Mouse (Mus musculus) MEL (cell line): ENCODE measurements around the gene Lrrc4. TPM values are rescaled to one million over a fixed set of nuclear protein-coding genes. Genes with fewer than 3 reads are reported as not detected.

ENCODE experiments used
- DNase-seq: peaks from one replicate; pipeline ENCODE4 v3.0.0; 2011; ENCODE audit warnings: low read depth, low spot score
- H3K27ac ChIP-seq: 2 replicates; pipeline ENCODE4 v1.5.1; 2012; ENCODE audit warnings: low read depth, mild to moderate bottlenecking, control low read depth, low read length, moderate library complexity; ENCODE audit not compliant: control insufficient read depth
- H3K27me3 ChIP-seq, 2 experiments: fragments of 150-350 bp in 1 of 2; sonication (generic) in 1 of 2; 2 replicates each; pipeline ENCODE4 v1.6.1; 2012; ENCODE audit warnings: low read length in 2 of 2, mild to moderate bottlenecking in 2 of 2, improper control_type of control experiment in 1 of 2, moderate library complexity in 1 of 2; ENCODE audit not compliant: insufficient read depth in 2 of 2, control insufficient read depth in 1 of 2
- H3K36me3 ChIP-seq, 2 experiments: 2 replicates each; pipeline ENCODE4 v1.6.1; 2012 to 2014; ENCODE audit warnings: low read length in 2 of 2, improper control_type of control experiment in 1 of 2, inconsistent platforms in 1 of 2, mild to moderate bottlenecking in 1 of 2; ENCODE audit not compliant: insufficient read depth in 2 of 2, control insufficient read depth in 1 of 2
- H3K4me1 ChIP-seq, 2 experiments: fragments of 150-350 bp in 1 of 2; sonication (generic) in 1 of 2; 2 replicates each; pipeline ENCODE4 v1.6.1; 2012; ENCODE audit warnings: low read length in 2 of 2, improper control_type of control experiment in 1 of 2, mild to moderate bottlenecking in 1 of 2; ENCODE audit not compliant: insufficient read depth in 2 of 2, control insufficient read depth in 1 of 2
- H3K4me3 ChIP-seq, 2 experiments: fragments of 150-350 bp in 1 of 2; sonication (generic) in 1 of 2; 2 replicates each; pipeline ENCODE4 v1.5.1; 2012; ENCODE audit warnings: low read depth in 2 of 2, low read length in 2 of 2, mild to moderate bottlenecking in 2 of 2, moderate library complexity in 2 of 2, control low read depth in 1 of 2, improper control_type of control experiment in 1 of 2; ENCODE audit not compliant: control insufficient read depth in 1 of 2, insufficient read depth in 1 of 2
- H3K79me2 ChIP-seq: 2 replicates; pipeline ENCODE4 v1.6.1; 2012; ENCODE audit warnings: mild to moderate bottlenecking, low read length, moderate library complexity; ENCODE audit not compliant: control insufficient read depth, poor library complexity, insufficient read depth
- H3K9ac ChIP-seq: 2 replicates; pipeline ENCODE4 v1.6.1; 2012; ENCODE audit warnings: low read depth, mild to moderate bottlenecking, control low read depth, low read length, moderate library complexity; ENCODE audit not compliant: control insufficient read depth, poor library complexity, severe bottlenecking
- H3K9me3 ChIP-seq: fragments of 150-350 bp; sonication (generic); replicated peaks from 2 replicates; pipeline ENCODE4 v1.6.1; 2012; ENCODE audit warnings: mild to moderate bottlenecking, low read length, improper control_type of control experiment, moderate library complexity; ENCODE audit not compliant: insufficient read depth
- BHLHE40 ChIP-seq: IDR thresholded peaks from 2 replicates; pipeline ENCODE4 v1.6.1; 2012; ENCODE audit warnings: low read depth, mild to moderate bottlenecking, inconsistent platforms, low read length, improper control_type of control experiment, borderline replicate concordance
- CHD1 ChIP-seq: IDR thresholded peaks from 2 replicates; pipeline ENCODE4 v1.6.1; 2012; ENCODE audit warnings: low read depth, mild to moderate bottlenecking, inconsistent platforms, low read length, improper control_type of control experiment
- CTCF ChIP-seq, 3 experiments: IDR thresholded peaks in 2 of 3; conservative IDR thresholded peaks in 1 of 3; 2 replicates each; pipeline ENCODE4 v1.5.1; 2011 to 2012; ENCODE audit warnings: low read length in 3 of 3, low read depth in 2 of 3, mild to moderate bottlenecking in 2 of 3, improper control_type of control experiment in 1 of 3, inconsistent platforms in 1 of 3, mixed read lengths in 1 of 3, moderate library complexity in 1 of 3; ENCODE audit not compliant: control insufficient read depth in 1 of 3, insufficient read depth in 1 of 3, poor library complexity in 1 of 3, severe bottlenecking in 1 of 3
- E2F4 ChIP-seq: IDR thresholded peaks from 2 replicates; pipeline ENCODE4 v1.6.1; 2011; ENCODE audit warnings: low read depth, low read length, improper control_type of control experiment, borderline replicate concordance
- ELF1 ChIP-seq: IDR thresholded peaks from 2 replicates; pipeline ENCODE4 v1.6.1; 2014; ENCODE audit warnings: low read depth, mild to moderate bottlenecking, inconsistent platforms, low read length, improper control_type of control experiment, moderate library complexity
- HCFC1 ChIP-seq: IDR thresholded peaks from 2 replicates; pipeline ENCODE4 v1.6.1; 2012; ENCODE audit warnings: low read depth, mild to moderate bottlenecking, inconsistent platforms, low read length, improper control_type of control experiment, moderate library complexity
- KAT2A ChIP-seq: conservative IDR thresholded peaks from 2 replicates; pipeline ENCODE4 v1.6.1; 2012; ENCODE audit warnings: low read depth, low read length, improper control_type of control experiment, inconsistent platforms
- MAFK ChIP-seq: IDR thresholded peaks from 2 replicates; pipeline ENCODE4 v1.6.1; 2011; ENCODE audit warnings: low read depth, mild to moderate bottlenecking, low read length, improper control_type of control experiment, borderline replicate concordance
- MAZ ChIP-seq: IDR thresholded peaks from 2 replicates; pipeline ENCODE4 v1.6.1; 2012; ENCODE audit warnings: low read depth, mild to moderate bottlenecking, inconsistent platforms, low read length, improper control_type of control experiment
- MEF2A ChIP-seq: IDR thresholded peaks from 2 replicates; pipeline ENCODE4 v1.6.1; 2014; ENCODE audit warnings: low read depth, mild to moderate bottlenecking, inconsistent platforms, low read length, improper control_type of control experiment; ENCODE audit not compliant: poor library complexity, insufficient replicate concordance, severe bottlenecking; ENCODE audit errors: extremely low read depth
- MXI1 ChIP-seq: IDR thresholded peaks from 2 replicates; pipeline ENCODE4 v1.6.1; 2011; ENCODE audit warnings: mild to moderate bottlenecking, low read depth, low read length, improper control_type of control experiment
- MYB ChIP-seq: IDR thresholded peaks from 2 replicates; pipeline ENCODE4 v1.6.1; 2011; ENCODE audit warnings: mild to moderate bottlenecking, low read depth, low read length, improper control_type of control experiment
- POLR2AphosphoS2 ChIP-seq: IDR thresholded peaks from 2 replicates; pipeline ENCODE4 v1.6.1; 2011; ENCODE audit warnings: low read length, improper control_type of control experiment
- POLR2AphosphoS5 ChIP-seq: IDR thresholded peaks from 2 replicates; pipeline ENCODE4 v1.6.1; 2012; ENCODE audit warnings: low read depth, borderline replicate concordance, mild to moderate bottlenecking, inconsistent platforms, low read length, moderate library complexity, mixed read lengths
- RAD21 ChIP-seq: IDR thresholded peaks from 2 replicates; pipeline ENCODE4 v1.6.1; 2011; ENCODE audit warnings: mild to moderate bottlenecking, low read depth, low read length, improper control_type of control experiment
- RCOR1 ChIP-seq: IDR thresholded peaks from 2 replicates; pipeline ENCODE4 v1.6.1; 2012; ENCODE audit warnings: low read depth, mild to moderate bottlenecking, inconsistent platforms, low read length, improper control_type of control experiment
- TAL1 ChIP-seq: IDR thresholded peaks from 2 replicates; pipeline ENCODE4 v1.6.1; 2012; ENCODE audit warnings: mild to moderate bottlenecking, inconsistent platforms, low read length, moderate library complexity, mixed read lengths
- TBP ChIP-seq: IDR thresholded peaks from 2 replicates; pipeline ENCODE4 v1.8.0; 2011; ENCODE audit warnings: low read depth, low read length, improper control_type of control experiment
- TCF12 ChIP-seq: IDR thresholded peaks from 2 replicates; pipeline ENCODE4 v1.6.1; 2014; ENCODE audit warnings: low read depth, mild to moderate bottlenecking, inconsistent platforms, low read length, improper control_type of control experiment, moderate library complexity
- USF1 ChIP-seq: IDR thresholded peaks from 2 replicates; pipeline ENCODE4 v1.6.1; 2014; ENCODE audit warnings: low read depth, mild to moderate bottlenecking, inconsistent platforms, low read length, improper control_type of control experiment, moderate library complexity
- USF2 ChIP-seq, 2 experiments: IDR thresholded peaks; 2 replicates each; pipeline ENCODE4 v1.6.1; 2011 to 2012; ENCODE audit warnings: improper control_type of control experiment in 2 of 2, low read length in 2 of 2, borderline replicate concordance in 1 of 2, inconsistent platforms in 1 of 2, low read depth in 1 of 2, mild to moderate bottlenecking in 1 of 2; ENCODE audit not compliant: insufficient read depth in 1 of 2
- ZC3H11A ChIP-seq: IDR thresholded peaks from 2 replicates; pipeline ENCODE4 v1.6.1; 2012; ENCODE audit warnings: low read depth, mild to moderate bottlenecking, inconsistent platforms, low read length, improper control_type of control experiment
- ZMIZ1 ChIP-seq: IDR thresholded peaks from 2 replicates; pipeline ENCODE4 v1.6.1; 2012; ENCODE audit warnings: low read depth, mild to moderate bottlenecking, inconsistent platforms, low read length, improper control_type of control experiment, moderate library complexity
- ZNF384 ChIP-seq: IDR thresholded peaks from 2 replicates; pipeline ENCODE4 v1.6.1; 2012; ENCODE audit warnings: low read depth, mild to moderate bottlenecking, inconsistent platforms, low read length, improper control_type of control experiment
- polyA plus RNA-seq, 2 experiments: library from polyadenylated mRNA; stranded (reverse) in 1 of 2; unstranded in 1 of 2; fragments of >175 nt in 1 of 2; fragments of >200 nt in 1 of 2; gene quantifications; 2 replicates each; pipeline versions ENCODE4 v1.2.1 to v1.2.4; 2012; ENCODE audit warnings: low replicate concordance in 2 of 2, low read depth in 1 of 2; ENCODE audit not compliant: insufficient read length in 2 of 2, insufficient read depth in 1 of 2, missing spikeins in 1 of 2
- total RNA-seq: library from RNA; depleted of rRNA; stranded (reverse); fragments of 300-350 nt; gene quantifications from 2 replicates; pipeline ENCODE4 v1.2.3, GENCODE M21; 2012

Gene Lrrc4
- total and polyA plus RNA-seq, 3 experiments: 0.07 to 0.12 TPM; not detected in 1

DNA sequence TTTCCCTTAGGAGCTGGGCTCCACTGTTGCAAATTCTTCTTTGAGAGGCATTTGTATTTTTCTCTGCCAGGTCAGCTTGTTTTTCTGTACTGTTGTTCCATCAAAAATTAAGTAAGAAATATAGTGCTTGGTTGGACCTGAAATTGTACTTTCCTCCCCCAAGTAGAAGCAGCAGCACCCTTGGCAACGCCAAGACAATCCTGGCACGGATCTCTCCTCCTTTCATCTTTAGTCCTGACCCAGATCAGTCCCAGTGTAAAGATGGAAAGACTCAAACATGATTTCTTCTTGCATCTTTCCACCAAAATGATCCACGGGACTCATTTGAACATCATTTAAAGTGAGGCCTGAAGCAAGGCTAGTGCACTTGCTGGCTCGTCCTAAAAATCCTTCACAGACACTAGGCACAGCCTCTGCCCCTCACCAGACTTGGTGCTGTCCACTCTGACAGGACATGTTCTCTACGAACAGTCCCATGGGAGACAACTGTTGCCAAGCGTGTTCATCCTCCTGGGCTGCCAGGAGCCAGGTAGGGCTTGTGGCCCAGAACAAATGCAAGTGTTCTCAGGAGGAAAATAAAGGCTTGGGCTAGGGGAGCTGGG is 27.8 kb downstream of the Lrrc4 start:
- Histone ChIP-seq H3K79me2 (no peaks in the 10 kb centered on the region), H3K4me3 (no peak overlapping the region), H3K9ac (no peak overlapping the region), H3K27ac (no peak overlapping the region), H3K27me3 (no peaks in the 10 kb centered on the region), H3K9me3 (no peaks in the 10 kb centered on the region), H3K4me1 (no peaks in the 10 kb centered on the region), H3K36me3 (peaks cover 0 to 18% of the 10 kb centered on the region in 2 experiments; a peak in 2 of 4 replicates)
- TF ChIP-seq HCFC1 (no peak), USF2 (IDR thresholded peaks at IDR 0.05; ENCODE audit: borderline replicate concordance in 1 of 2, insufficient read depth in 1 of 2, low read depth in 1 of 2, low read length in 2 of 2) (no peak), TBP (no peak), CHD1 (no peak), E2F4 (no peak), POLR2AphosphoS2 (no peak), CTCF (IDR thresholded peaks at IDR 0.05 in 2 of 3, conservative IDR thresholded peaks at IDR 0.05 in 1 of 3; ENCODE audit: control insufficient read depth in 1 of 3, insufficient read depth in 1 of 3, low read depth in 2 of 3, low read length in 3 of 3, poor library complexity in 1 of 3, severe bottlenecking in 1 of 3) (no peak), KAT2A (no peak), USF1 (no peak), MAFK (no peak), ZMIZ1 (no peak), BHLHE40 (no peak), ZNF384 (no peak), RCOR1 (no peak), POLR2AphosphoS5 (no peak), ZC3H11A (no peak), TAL1 (no peak), MEF2A (no peak), ELF1 (no peak)
- no peak for DNase-seq

DNA sequence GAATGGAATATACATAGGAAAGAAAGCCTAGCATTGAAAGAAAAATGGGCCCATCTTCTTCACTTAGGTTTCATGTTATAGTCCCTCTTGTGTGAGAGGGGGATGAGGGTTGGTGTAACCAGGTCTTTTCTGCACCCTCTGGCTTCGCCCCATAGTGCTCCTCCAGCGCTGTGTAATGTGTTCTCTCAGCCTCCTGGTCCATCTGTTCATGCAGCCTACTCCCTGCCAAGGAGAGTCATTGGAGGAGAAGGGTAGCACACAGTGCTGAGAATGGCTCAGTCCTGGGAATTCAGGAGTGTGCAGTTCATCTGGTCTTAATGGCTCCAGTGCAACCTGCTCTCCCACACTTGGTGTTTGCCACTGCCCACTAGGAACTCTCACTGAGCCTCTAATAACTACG is 30.6 kb downstream of the Lrrc4 start:
- TF ChIP-seq HCFC1 (no peak), TCF12 (no peak), ZNF384 (no peak), POLR2AphosphoS5 (no peak), CTCF (IDR thresholded peaks at IDR 0.05 in 2 of 3, conservative IDR thresholded peaks at IDR 0.05 in 1 of 3; ENCODE audit: control insufficient read depth in 1 of 3, insufficient read depth in 1 of 3, low read depth in 2 of 3, low read length in 3 of 3, poor library complexity in 1 of 3, severe bottlenecking in 1 of 3) (no peak), MYB (no peak), MAZ (no peak), RAD21 (no peak), KAT2A (no peak), ZC3H11A (no peak), USF2 (IDR thresholded peaks at IDR 0.05; ENCODE audit: borderline replicate concordance in 1 of 2, insufficient read depth in 1 of 2, low read depth in 1 of 2, low read length in 2 of 2) (no peak), MXI1 (no peak)
- Histone ChIP-seq H3K4me1 (no peaks in the 10 kb centered on the region), H3K9me3 (no peaks in the 10 kb centered on the region), H3K79me2 (no peaks in the 10 kb centered on the region), H3K27ac (no peak overlapping the region), H3K36me3 (peaks cover 0 to 22% of the 10 kb centered on the region in 2 experiments; a peak in 2 of 4 replicates), H3K27me3 (no peaks in the 10 kb centered on the region), H3K9ac (no peak overlapping the region), H3K4me3 (no peak overlapping the region)
- no peak for DNase-seq
